Mouse (Mus musculus): ENCODE data around the gene Pitpnc1. TPM values are rescaled to one million over a fixed set of nuclear protein-coding genes. Genes with fewer than 3 reads are reported as not detected.

Pitpnc1 gene
- polyA plus RNA-seq, 1 experiment from 2014 or later, result 16.0 TPM

GRCm38 (mm10) chr11:107465969-107466368 lies 4.5 kb downstream of the Pitpnc1 start:
- Histone ChIP-seq H3K4me2 (ENCODE audit: low read length) (no peak overlapping the region), H3K27ac (replicated peaks in 1 of 2; ENCODE audit: control insufficient read depth in 1 of 2, insufficient read depth in 1 of 2, low read depth in 2 of 2, low read length in 2 of 2) (no peak overlapping the region), H3K4me1 (ENCODE audit: control insufficient read depth in 2 of 2, insufficient read depth in 2 of 2, low read length in 2 of 2) (peaks cover 9 to 11% of the 10 kb centered on the region in 2 experiments), H3K9ac (ENCODE audit: low read length) (no peak overlapping the region), H3K9me3 (ENCODE audit: control insufficient read depth, low read length) (0 out of 2 replicates have a peak, but pooled peaks cover 4% of the 10 kb centered on the region), H3K36me3 (ENCODE audit: control insufficient read depth, insufficient read depth, low read length) (no peaks in the 10 kb centered on the region), H3K27me3 (ENCODE audit: control insufficient read depth, insufficient read depth, low read length) (no peaks in the 10 kb centered on the region), H3K4me3 (ENCODE audit: control insufficient read depth in 1 of 2, insufficient read depth in 1 of 2, low read depth in 1 of 2, low read length in 2 of 2) (no peak overlapping the region)
- WGBS, result 58% methylated on average over 1 of the region's 1 CpGs
- no peak for ATAC-seq (ENCODE audit: insufficient number of reproducible peaks, insufficient read depth, low FRiP score, low read depth)

- Histone ChIP-seq H3K4me2 (ENCODE audit: low read length) (no peak overlapping the region), H3K4me1 (ENCODE audit: control insufficient read depth in 2 of 2, insufficient read depth in 2 of 2, low read length in 2 of 2) (peaks cover 9 to 10% of the 10 kb centered on the region in 2 experiments), H3K9me3 (ENCODE audit: control insufficient read depth, low read length) (0 out of 2 replicates have a peak, but pooled peaks cover 4% of the 10 kb centered on the region), H3K9ac (ENCODE audit: low read length) (no peak overlapping the region), H3K27ac (replicated peaks in 1 of 2; ENCODE audit: control insufficient read depth in 1 of 2, insufficient read depth in 1 of 2, low read depth in 2 of 2, low read length in 2 of 2) (no peak overlapping the region), H3K4me3 (ENCODE audit: control insufficient read depth in 1 of 2, insufficient read depth in 1 of 2, low read depth in 1 of 2, low read length in 2 of 2) (no peak overlapping the region), H3K36me3 (ENCODE audit: control insufficient read depth, insufficient read depth, low read length) (no peaks in the 10 kb centered on the region), H3K27me3 (ENCODE audit: control insufficient read depth, insufficient read depth, low read length) (no peaks in the 10 kb centered on the region)
- WGBS, result 89% methylated on average over 4 of the region's 4 CpGs
- no peak for ATAC-seq (ENCODE audit: insufficient number of reproducible peaks, insufficient read depth, low FRiP score, low read depth)
Measured at GRCm38 (mm10) chr11:107465041-107465440, 5.5 kb downstream of the Pitpnc1 start.

GRCm38 (mm10) chr11:107464141-107464540 lies 6.4 kb downstream of the Pitpnc1 start:
- Histone ChIP-seq H3K27ac (replicated peaks in 1 of 2; ENCODE audit: control insufficient read depth in 1 of 2, insufficient read depth in 1 of 2, low read depth in 2 of 2, low read length in 2 of 2) (no peak overlapping the region), H3K4me1 (ENCODE audit: control insufficient read depth in 2 of 2, insufficient read depth in 2 of 2, low read length in 2 of 2) (peaks cover 9 to 10% of the 10 kb centered on the region in 2 experiments), H3K4me2 (ENCODE audit: low read length) (no peak overlapping the region), H3K27me3 (ENCODE audit: control insufficient read depth, insufficient read depth, low read length) (no peaks in the 10 kb centered on the region), H3K36me3 (ENCODE audit: control insufficient read depth, insufficient read depth, low read length) (no peaks in the 10 kb centered on the region), H3K4me3 (ENCODE audit: control insufficient read depth in 1 of 2, insufficient read depth in 1 of 2, low read depth in 1 of 2, low read length in 2 of 2) (no peak overlapping the region), H3K9ac (ENCODE audit: low read length) (no peak overlapping the region), H3K9me3 (ENCODE audit: control insufficient read depth, low read length) (0 out of 2 replicates have a peak, but pooled peaks cover 4% of the 10 kb centered on the region)
- no peak for ATAC-seq (ENCODE audit: insufficient number of reproducible peaks, insufficient read depth, low FRiP score, low read depth)
- 68% methylated on average over 6 of the region's 6 CpGs for WGBS

GRCm38 (mm10) chr11:107463251-107463681 lies 7.2 kb downstream of the Pitpnc1 start:
- Histone ChIP-seq H3K36me3 (ENCODE audit: control insufficient read depth, insufficient read depth, low read length) (no peaks in the 10 kb centered on the region), H3K4me2 (ENCODE audit: low read length) (no peak overlapping the region), H3K9me3 (ENCODE audit: control insufficient read depth, low read length) (0 out of 2 replicates have a peak, but pooled peaks cover 4% of the 10 kb centered on the region), H3K4me1 (ENCODE audit: control insufficient read depth in 2 of 2, insufficient read depth in 2 of 2, low read length in 2 of 2) (peaks cover 5 to 8% of the 10 kb centered on the region in 2 experiments; a peak in 3 of 4 replicates), H3K27ac (replicated peaks in 1 of 2; ENCODE audit: control insufficient read depth in 1 of 2, insufficient read depth in 1 of 2, low read depth in 2 of 2, low read length in 2 of 2) (no peak overlapping the region), H3K4me3 (ENCODE audit: control insufficient read depth in 1 of 2, insufficient read depth in 1 of 2, low read depth in 1 of 2, low read length in 2 of 2) (no peak overlapping the region), H3K9ac (ENCODE audit: low read length) (no peak overlapping the region), H3K27me3 (ENCODE audit: control insufficient read depth, insufficient read depth, low read length) (no peaks in the 10 kb centered on the region)
- no peak for ATAC-seq (ENCODE audit: insufficient number of reproducible peaks, insufficient read depth, low FRiP score, low read depth)
- 60% methylated on average over 12 of the region's 12 CpGs for WGBS

- H3K36me3 ChIP-seq (ENCODE audit: control insufficient read depth, insufficient read depth, low read length), result no peaks in the 10 kb centered on the region
- no peak overlapping the region for H3K9ac ChIP-seq (ENCODE audit: low read length)
- no peak overlapping the region for H3K27ac ChIP-seq (replicated peaks in 1 of 2; ENCODE audit: control insufficient read depth in 1 of 2, insufficient read depth in 1 of 2, low read depth in 2 of 2, low read length in 2 of 2)
- no peak overlapping the region for H3K4me3 ChIP-seq (ENCODE audit: control insufficient read depth in 1 of 2, insufficient read depth in 1 of 2, low read depth in 1 of 2, low read length in 2 of 2)
- WGBS, result 82% methylated on average over 3 of the region's 3 CpGs
- peaks cover 4 to 8% of the 10 kb centered on the region in 2 experiments; a peak in 2 of 4 replicates for H3K4me1 ChIP-seq (ENCODE audit: control insufficient read depth in 2 of 2, insufficient read depth in 2 of 2, low read length in 2 of 2)
- no peak overlapping the region for H3K4me2 ChIP-seq (ENCODE audit: low read length)
- ATAC-seq (ENCODE audit: insufficient number of reproducible peaks, insufficient read depth, low FRiP score, low read depth), result no peak
- 0 out of 2 replicates have a peak, but pooled peaks cover 4% of the 10 kb centered on the region for H3K9me3 ChIP-seq (ENCODE audit: control insufficient read depth, low read length)
- H3K27me3 ChIP-seq (ENCODE audit: control insufficient read depth, insufficient read depth, low read length), result no peaks in the 10 kb centered on the region
Measured at GRCm38 (mm10) chr11:107462478-107462877, 8.0 kb downstream of the Pitpnc1 start.

GRCm38 (mm10) chr11:107459828-107460227 lies 10.7 kb downstream of the Pitpnc1 start:
- 88% methylated on average over 7 of the region's 7 CpGs for WGBS
- Histone ChIP-seq H3K4me1 (ENCODE audit: control insufficient read depth in 2 of 2, insufficient read depth in 2 of 2, low read length in 2 of 2) (peaks cover 4 to 15% of the 10 kb centered on the region in 2 experiments; a peak in 3 of 4 replicates), H3K36me3 (ENCODE audit: control insufficient read depth, insufficient read depth, low read length) (no peaks in the 10 kb centered on the region), H3K27ac (replicated peaks in 1 of 2; ENCODE audit: control insufficient read depth in 1 of 2, insufficient read depth in 1 of 2, low read depth in 2 of 2, low read length in 2 of 2) (no peak overlapping the region), H3K9me3 (ENCODE audit: control insufficient read depth, low read length) (0 out of 2 replicates have a peak, but pooled peaks cover 4% of the 10 kb centered on the region), H3K4me2 (ENCODE audit: low read length) (no peak overlapping the region), H3K27me3 (ENCODE audit: control insufficient read depth, insufficient read depth, low read length) (no peaks in the 10 kb centered on the region), H3K4me3 (ENCODE audit: control insufficient read depth in 1 of 2, insufficient read depth in 1 of 2, low read depth in 1 of 2, low read length in 2 of 2) (no peak overlapping the region), H3K9ac (ENCODE audit: low read length) (no peak overlapping the region)
- no peak for ATAC-seq (ENCODE audit: insufficient number of reproducible peaks, insufficient read depth, low FRiP score, low read depth)

- Histone ChIP-seq H3K9ac (ENCODE audit: low read length) (no peak overlapping the region), H3K36me3 (ENCODE audit: control insufficient read depth, insufficient read depth, low read length) (no peaks in the 10 kb centered on the region), H3K27me3 (ENCODE audit: control insufficient read depth, insufficient read depth, low read length) (no peaks in the 10 kb centered on the region), H3K4me2 (ENCODE audit: low read length) (no peak overlapping the region), H3K27ac (replicated peaks in 1 of 2; ENCODE audit: control insufficient read depth in 1 of 2, insufficient read depth in 1 of 2, low read depth in 2 of 2, low read length in 2 of 2) (no peak overlapping the region), H3K9me3 (ENCODE audit: control insufficient read depth, low read length) (0 out of 2 replicates have a peak, but pooled peaks cover 4% of the 10 kb centered on the region), H3K4me3 (ENCODE audit: control insufficient read depth in 1 of 2, insufficient read depth in 1 of 2, low read depth in 1 of 2, low read length in 2 of 2) (no peak overlapping the region), H3K4me1 (ENCODE audit: control insufficient read depth in 2 of 2, insufficient read depth in 2 of 2, low read length in 2 of 2) (peaks cover 4 to 18% of the 10 kb centered on the region in 2 experiments; a peak in 3 of 4 replicates)
- WGBS, result 73% methylated on average over 7 of the region's 7 CpGs
- no peak for ATAC-seq (ENCODE audit: insufficient number of reproducible peaks, insufficient read depth, low FRiP score, low read depth)
Measured at GRCm38 (mm10) chr11:107458986-107459385, 11.5 kb downstream of the Pitpnc1 start.

GRCm38 (mm10) chr11:107458286-107458685 lies 12.2 kb downstream of the Pitpnc1 start:
- no peaks in the 10 kb centered on the region for H3K27me3 ChIP-seq (ENCODE audit: control insufficient read depth, insufficient read depth, low read length)
- H3K4me1 ChIP-seq (ENCODE audit: control insufficient read depth in 2 of 2, insufficient read depth in 2 of 2, low read length in 2 of 2), result peaks cover under 1 to 18% of the 10 kb centered on the region in 2 experiments; a peak in 3 of 4 replicates
- WGBS, result 60% methylated on average over 12 of the region's 12 CpGs
- no peaks in the 10 kb centered on the region for H3K36me3 ChIP-seq (ENCODE audit: control insufficient read depth, insufficient read depth, low read length)
- no peak overlapping the region for H3K27ac ChIP-seq (replicated peaks in 1 of 2; ENCODE audit: control insufficient read depth in 1 of 2, insufficient read depth in 1 of 2, low read depth in 2 of 2, low read length in 2 of 2)
- H3K9me3 ChIP-seq (ENCODE audit: control insufficient read depth, low read length), result 0 out of 2 replicates have a peak, but pooled peaks cover 4% of the 10 kb centered on the region
- no peak overlapping the region for H3K9ac ChIP-seq (ENCODE audit: low read length)
- no peak overlapping the region for H3K4me2 ChIP-seq (ENCODE audit: low read length)
- no peak overlapping the region for H3K4me3 ChIP-seq (ENCODE audit: control insufficient read depth in 1 of 2, insufficient read depth in 1 of 2, low read depth in 1 of 2, low read length in 2 of 2)
- no peak for ATAC-seq (ENCODE audit: insufficient number of reproducible peaks, insufficient read depth, low FRiP score, low read depth)
